ENCODE assay signal across 11 mouse cellular contexts in the genomic region with DNA sequence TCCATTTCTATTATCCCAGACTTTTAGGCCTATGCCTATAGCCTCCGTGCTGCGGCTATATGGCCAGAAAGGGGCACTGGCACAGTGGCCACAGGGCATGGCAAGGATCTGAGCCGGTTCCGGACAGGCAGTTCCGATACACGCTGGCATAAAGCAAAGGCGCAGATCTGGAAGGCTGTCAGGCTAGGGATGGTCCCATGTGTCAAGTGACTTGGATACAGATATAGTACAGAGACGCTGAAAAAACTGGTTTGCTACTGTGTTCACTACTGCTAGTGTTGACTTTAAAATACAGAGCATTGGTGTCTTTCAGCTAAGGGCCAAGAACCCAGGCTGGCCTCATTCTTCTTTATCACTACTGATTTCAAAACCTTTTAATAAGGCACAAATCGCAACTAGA. TPM values are rescaled to one million over a fixed set of nuclear protein-coding genes. Genes with fewer than 3 reads are reported as not detected.
DNase-seq lines count a peak whose midpoint lies in the region; ATAC-seq and TF ChIP-seq lines count a peak whose summit lies in the region.
"Had no signal": no experiment of that assay in that cellular context is flagged by ENCODE, and none has a peak within 500 bp of the region (broad histone marks: within the 10 kb centered on the region; RNA-seq: fewer than 3 reads in every experiment).

No protein-coding gene starts in this region.

- intact Hi-C loops in gastrocnemius, postnatal 14 days (cut with DNase I; ENCODE audit: low total_unique reads): no loop called here

- TF ChIP-seq EP300 in lung, postnatal 0 days (IDR thresholded peaks at IDR 0.05): no peak

- WGBS in forebrain, embryonic 12.5 days: 90% methylated on average over 9 of the region's 9 CpGs
- 88% methylated on average over 9 of the region's 9 CpGs for WGBS in forebrain, embryonic 15.5 days
- WGBS in lung, postnatal 0 days: 78% methylated on average over 9 of the region's 9 CpGs
- WGBS in heart, embryonic 13.5 days: 53% methylated on average over 9 of the region's 9 CpGs
- 67% methylated on average over 9 of the region's 9 CpGs for WGBS in liver, embryonic 16.5 days (ENCODE audit: insufficient replicate concordance)

- no peak for DNase-seq in lung, postnatal 0 days (ENCODE audit: low spot score)
- DNase-seq in lung, postnatal 14 days: no peak
- DNase-seq in thymus, postnatal 14 days: no peak
- DNase-seq in gastrocnemius, postnatal 14 days: no peak
- DNase-seq: cerebellum, adult 11 months had no signal

- 0 out of 2 replicates have a peak overlapping the region, but pooled peaks have one; percentile 65 for H3K27ac ChIP-seq in forebrain, embryonic 12.5 days
- H3K27ac ChIP-seq in forebrain, embryonic 15.5 days (replicated peaks): no peak overlapping the region
- peak overlapping the region; percentile 78 for H3K27ac ChIP-seq in lung, postnatal 0 days (ENCODE audit: low read length)
- peak overlapping the region; percentile 86 for H3K27ac ChIP-seq in heart, embryonic 13.5 days (replicated peaks)
- H3K27ac ChIP-seq in liver, embryonic 16.5 days (ENCODE audit: low read length): 0 out of 2 replicates have a peak overlapping the region, but pooled peaks have one; percentile 38
- H3K27ac ChIP-seq: embryonic facial prominence, embryonic 15.5 days had no signal

- peaks cover 32% of the 10 kb centered on the region for H3K4me1 ChIP-seq in forebrain, embryonic 12.5 days
- peaks cover 13% of the 10 kb centered on the region; the same call in 1 of the 2 replicates for H3K4me1 ChIP-seq in forebrain, embryonic 15.5 days
- peaks cover 18% of the 10 kb centered on the region for H3K4me1 ChIP-seq in lung, postnatal 0 days (ENCODE audit: insufficient read depth, low read depth, low read length)
- H3K4me1 ChIP-seq in heart, embryonic 13.5 days: peaks cover 56% of the 10 kb centered on the region
- H3K4me1 ChIP-seq in liver, embryonic 16.5 days (ENCODE audit: control insufficient read depth, low read depth, low read length): peaks cover 10% of the 10 kb centered on the region; the same call in 1 of the 2 replicates
- H3K4me1 ChIP-seq: megakaryocyte, embryonic 14.5 days had no signal

- H3K4me2 ChIP-seq in forebrain, embryonic 12.5 days: no peak overlapping the region
- H3K4me2 ChIP-seq in forebrain, embryonic 15.5 days (replicated peaks): no peak overlapping the region
- H3K4me2 ChIP-seq in lung, postnatal 0 days (replicated peaks; ENCODE audit: low read depth, low read length): no peak overlapping the region
- no peak overlapping the region for H3K4me2 ChIP-seq in heart, embryonic 13.5 days
- H3K4me2 ChIP-seq in liver, embryonic 16.5 days (ENCODE audit: low read depth, low read length): no peak overlapping the region
- H3K4me2 ChIP-seq: embryonic facial prominence, embryonic 15.5 days had no signal

- H3K9ac ChIP-seq in forebrain, embryonic 12.5 days: no peak overlapping the region
- H3K9ac ChIP-seq in forebrain, embryonic 15.5 days (replicated peaks): no peak overlapping the region
- H3K9ac ChIP-seq in lung, postnatal 0 days (replicated peaks; ENCODE audit: low read depth): no peak overlapping the region
- H3K9ac ChIP-seq in heart, embryonic 13.5 days: no peak overlapping the region; the same call in 1 of the 2 replicates
- H3K9ac ChIP-seq in liver, embryonic 16.5 days (ENCODE audit: low read depth, low read length): no peak overlapping the region
- H3K9ac ChIP-seq: embryonic facial prominence, embryonic 15.5 days had no signal

- no peaks in the 10 kb centered on the region for H3K9me3 ChIP-seq in forebrain, embryonic 12.5 days
- no peaks in the 10 kb centered on the region for H3K9me3 ChIP-seq in forebrain, embryonic 15.5 days
- H3K9me3 ChIP-seq in lung, postnatal 0 days (ENCODE audit: low read length): no peaks in the 10 kb centered on the region
- no peaks in the 10 kb centered on the region for H3K9me3 ChIP-seq in heart, embryonic 13.5 days
- no peaks in the 10 kb centered on the region for H3K9me3 ChIP-seq in liver, embryonic 16.5 days (replicated peaks; ENCODE audit: control insufficient read depth, low read length)
- H3K9me3 ChIP-seq: embryonic facial prominence, embryonic 15.5 days; megakaryocyte, embryonic 14.5 days had no signal

- peaks cover 33% of the 10 kb centered on the region for H3K36me3 ChIP-seq in forebrain, embryonic 12.5 days (replicated peaks)
- H3K36me3 ChIP-seq in forebrain, embryonic 15.5 days: peaks cover 20% of the 10 kb centered on the region
- peaks cover 19% of the 10 kb centered on the region for H3K36me3 ChIP-seq in lung, postnatal 0 days (ENCODE audit: insufficient read depth, low read length)
- peaks cover 51% of the 10 kb centered on the region for H3K36me3 ChIP-seq in heart, embryonic 13.5 days
- peaks cover 3% of the 10 kb centered on the region; the same call in 1 of the 2 replicates for H3K36me3 ChIP-seq in liver, embryonic 16.5 days (ENCODE audit: control insufficient read depth, insufficient read depth)

- TF ChIP-seq CTCF in lung, postnatal 0 days (IDR thresholded peaks at IDR 0.05): no peak

- no peaks in the 10 kb centered on the region for H3K27me3 ChIP-seq in forebrain, embryonic 12.5 days
- H3K27me3 ChIP-seq in forebrain, embryonic 15.5 days: no peaks in the 10 kb centered on the region
- no peaks in the 10 kb centered on the region for H3K27me3 ChIP-seq in lung, postnatal 0 days (replicated peaks; ENCODE audit: insufficient read depth, low read length)
- no peaks in the 10 kb centered on the region for H3K27me3 ChIP-seq in heart, embryonic 13.5 days (replicated peaks)
- no peaks in the 10 kb centered on the region for H3K27me3 ChIP-seq in liver, embryonic 16.5 days (ENCODE audit: control insufficient read depth, insufficient read depth, low read depth, low read length)
- H3K27me3 ChIP-seq: embryonic facial prominence, embryonic 15.5 days had no signal

- no peak overlapping the region for H3K4me3 ChIP-seq in forebrain, embryonic 12.5 days (replicated peaks)
- H3K4me3 ChIP-seq in forebrain, embryonic 15.5 days: no peak overlapping the region
- H3K4me3 ChIP-seq in lung, postnatal 0 days (ENCODE audit: low read depth, low read length): no peak overlapping the region
- no peak overlapping the region for H3K4me3 ChIP-seq in heart, embryonic 13.5 days
- H3K4me3 ChIP-seq in liver, embryonic 16.5 days (ENCODE audit: low read depth, low read length): no peak overlapping the region
- H3K4me3 ChIP-seq: embryonic facial prominence, embryonic 15.5 days; megakaryocyte, embryonic 14.5 days had no signal

- 0 out of 2 replicates have a peak, but pooled peaks have one; percentile 21 for ATAC-seq in forebrain, embryonic 12.5 days (ENCODE audit: low FRiP score)
- ATAC-seq in forebrain, embryonic 15.5 days (replicated peaks): no peak
- ATAC-seq in lung, postnatal 0 days: no peak
- ATAC-seq in heart, embryonic 13.5 days (ENCODE audit: extremely low read depth, insufficient number of reproducible peaks, low FRiP score, low TSS enrichment): no peak
- ATAC-seq in liver, embryonic 16.5 days (ENCODE audit: low read depth): no peak

RNA-seq across cellular contexts. Expression of gene Gnpnat1, which starts 52.3 kb away (rescaled TPM):
- polyA plus RNA-seq in forebrain, embryonic 12.5 days (2016; fragmentation: Nextera tagmentation; extraction: Ambion mirVana): 25.2 and 28.5 TPM in 2 replicates
- 22.1 and 23.2 TPM in 2 replicates for polyA plus RNA-seq in forebrain, embryonic 15.5 days (2015; fragmentation: Nextera tagmentation; extraction: Ambion mirVana)
- 32.2 and 33.9 TPM in 2 replicates for polyA plus RNA-seq in lung, postnatal 0 days (2015; fragmentation: Nextera tagmentation; extraction: Ambion mirVana)
- polyA plus RNA-seq in heart, embryonic 13.5 days (2015; fragmentation: Nextera tagmentation; extraction: Ambion mirVana): 28.6 and 30.0 TPM in 2 replicates
- polyA plus RNA-seq in liver, embryonic 16.5 days (2015; fragmentation: Nextera tagmentation; extraction: Ambion mirVana): 30.3 and 30.8 TPM in 2 replicates
- total RNA-seq in gastrocnemius, postnatal 14 days (2021): 10 to 100 TPM in 1 of 2 experiments, 1 to 10 TPM in 1; 9.5 to 12.3 TPM
